Mouse (Mus musculus): ENCODE data around the gene Nxph4. TPM values are rescaled to one million over a fixed set of nuclear protein-coding genes. Genes with fewer than 3 reads are reported as not detected.

Nxph4 gene
- total and polyA plus RNA-seq, 3 experiments: 0.13 to 0.14 TPM; not detected in 1

- Histone ChIP-seq H3K79me2 (replicated peaks; ENCODE audit: control insufficient read depth, extremely low read depth, insufficient read depth, poor library complexity, severe bottlenecking) (no peaks in the 10 kb centered on the region), H3K27ac (ENCODE audit: insufficient read depth, low read depth) (no peak overlapping the region), H3K4me3 (replicated peaks in 1 of 3; ENCODE audit: low read depth in 2 of 3, low read length in 2 of 3, poor library complexity in 1 of 3) (no peak overlapping the region), H3K4me2 (ENCODE audit: insufficient read depth, low read depth, poor library complexity, severe bottlenecking) (no peak overlapping the region), H3K27me3 (replicated peaks) (no peaks in the 10 kb centered on the region), H3K9ac (ENCODE audit: insufficient read depth, low read depth) (no peak overlapping the region), H3K36me3 (replicated peaks in 1 of 2; ENCODE audit: control insufficient read depth in 1 of 2, insufficient read depth in 1 of 2, low read length in 1 of 2) (peaks cover 73 to 87% of the 10 kb centered on the region in 2 experiments), H3K9me3 (replicated peaks; ENCODE audit: low read length) (no peaks in the 10 kb centered on the region), H3K4me1 (ENCODE audit: control insufficient read depth in 1 of 2, insufficient read depth in 2 of 2) (peaks cover 0 to 13% of the 10 kb centered on the region in 2 experiments; a peak in 2 of 4 replicates)
- TF ChIP-seq UBTF (IDR thresholded peaks at IDR 0.05; ENCODE audit: low read depth, low read length) (no peak), TCF12 (IDR thresholded peaks at IDR 0.05; ENCODE audit: low read depth, low read length) (no peak), CTCF (conservative IDR thresholded peaks at IDR 0.05 in 1 of 2, IDR thresholded peaks at IDR 0.05 in 1 of 2; ENCODE audit: low read depth in 2 of 2, low read length in 2 of 2) (peak; percentile 42 to 88; a peak in 3 of 4 replicates), MAFK (IDR thresholded peaks at IDR 0.05; ENCODE audit: insufficient replicate concordance, low read length) (no peak), SMC3 (IDR thresholded peaks at IDR 0.05; ENCODE audit: low read depth, low read length) (peak; percentile 91), RAD21 (IDR thresholded peaks at IDR 0.05; ENCODE audit: low read depth, low read length) (peak; percentile 78), ZMIZ1 (IDR thresholded peaks at IDR 0.05; ENCODE audit: low read depth, low read length) (no peak)
- dilution Hi-C loops (cut with MboI; ENCODE audit: extremely low pct_ligation_motif_present, extremely low pct_unique_long_range_greater_than_20kb, low sequenced_read_pairs) (no loop called here), in situ Hi-C loops (cut with MboI; ENCODE audit: low pct_ligation_motif_present, low pct_unique_long_range_greater_than_20kb, low sequenced_read_pairs) (loop anchor here (5.0 kb wide), 1 partner anchor 36 kb away; no protein-coding TSS in a partner anchor)
- peak; percentile 45 for DNase-seq (ENCODE audit: extremely low read depth)
These were observed 42.1 kb upstream of the Nxph4 start for GRCm38 (mm10) chr10:127576381-127576961.

- no peak for DNase-seq (ENCODE audit: extremely low read depth)
- H3K9ac ChIP-seq (ENCODE audit: insufficient read depth, low read depth): no peak overlapping the region
- no peak overlapping the region for H3K27ac ChIP-seq (ENCODE audit: insufficient read depth, low read depth)
- H3K4me1 ChIP-seq (ENCODE audit: control insufficient read depth in 1 of 2, insufficient read depth in 2 of 2): peaks cover 0 to 6% of the 10 kb centered on the region in 2 experiments; a peak in 2 of 4 replicates
- no peak overlapping the region for H3K4me3 ChIP-seq (replicated peaks in 1 of 3; ENCODE audit: low read depth in 2 of 3, low read length in 2 of 3, poor library complexity in 1 of 3)
- no peaks in the 10 kb centered on the region for H3K9me3 ChIP-seq (replicated peaks; ENCODE audit: low read length)
- in situ Hi-C loops (cut with MboI; ENCODE audit: low pct_ligation_motif_present, low pct_unique_long_range_greater_than_20kb, low sequenced_read_pairs) (loop anchor here (5.0 kb wide), 1 partner anchor 37 kb away; no protein-coding TSS in a partner anchor), dilution Hi-C loops (cut with MboI; ENCODE audit: extremely low pct_ligation_motif_present, extremely low pct_unique_long_range_greater_than_20kb, low sequenced_read_pairs) (no loop called here)
- H3K79me2 ChIP-seq (replicated peaks; ENCODE audit: control insufficient read depth, extremely low read depth, insufficient read depth, poor library complexity, severe bottlenecking): no peaks in the 10 kb centered on the region
- H3K4me2 ChIP-seq (ENCODE audit: insufficient read depth, low read depth, poor library complexity, severe bottlenecking): no peak overlapping the region
- no peaks in the 10 kb centered on the region for H3K27me3 ChIP-seq (replicated peaks)
- peaks cover 74 to 89% of the 10 kb centered on the region in 2 experiments for H3K36me3 ChIP-seq (replicated peaks in 1 of 2; ENCODE audit: control insufficient read depth in 1 of 2, insufficient read depth in 1 of 2, low read length in 1 of 2)
- TF ChIP-seq MXI1 (IDR thresholded peaks at IDR 0.05; ENCODE audit: low read depth, low read length) (no peak), POLR2A (IDR thresholded peaks at IDR 0.05; ENCODE audit: low read depth, low read length) (no peak), CHD1 (IDR thresholded peaks at IDR 0.05; ENCODE audit: low read depth, low read length) (no peak), MAX (IDR thresholded peaks at IDR 0.05; ENCODE audit: low read length) (no peak), MAFK (IDR thresholded peaks at IDR 0.05; ENCODE audit: insufficient replicate concordance, low read length) (no peak), SIN3A (IDR thresholded peaks at IDR 0.05; ENCODE audit: low read length) (no peak), ZC3H11A (IDR thresholded peaks at IDR 0.05; ENCODE audit: low read depth, low read length) (no peak), IRF4 (IDR thresholded peaks at IDR 0.05; ENCODE audit: low read depth, low read length) (no peak), MEF2A (IDR thresholded peaks at IDR 0.05; ENCODE audit: borderline replicate concordance, low read depth, low read length) (no peak), POLR2AphosphoS2 (IDR thresholded peaks at IDR 0.05; ENCODE audit: low read depth, low read length) (no peak), JUND (conservative IDR thresholded peaks at IDR 0.05; ENCODE audit: low read depth, low read length) (no peak)
These were observed 41.4 kb upstream of the Nxph4 start for GRCm38 (mm10) chr10:127575741-127576140.
